ENCODE assay signal across 14 mouse cellular contexts in genomic region chr2:106796246-106796645, GRCm38 (mm10).
DNase-seq lines count a peak whose midpoint lies in the region; ATAC-seq lines count a peak whose summit lies in the region.
"Had no signal": no experiment of that assay in that cellular context is flagged by ENCODE, and none has a peak within 500 bp of the region (broad histone marks: within the 10 kb centered on the region; RNA-seq: fewer than 3 reads in every experiment).

No protein-coding gene starts in this region.

- intact Hi-C loops in heart, postnatal 10 days (cut with DNase I): no loop called here

- H3K27me3 ChIP-seq in heart, embryonic 10.5 days (ENCODE audit: insufficient read depth, poor library complexity, severe bottlenecking): no peaks in the 10 kb centered on the region
- no peaks in the 10 kb centered on the region for H3K27me3 ChIP-seq in embryonic facial prominence, embryonic 10.5 days (replicated peaks; ENCODE audit: low read depth, poor library complexity, severe bottlenecking)
- H3K27me3 ChIP-seq in hindbrain, embryonic 11.5 days (ENCODE audit: control insufficient read depth, insufficient read depth, low read length): no peaks in the 10 kb centered on the region
- no peaks in the 10 kb centered on the region for H3K27me3 ChIP-seq in midbrain, embryonic 13.5 days
- H3K27me3 ChIP-seq: lung, embryonic 15.5 days had no signal

- peaks cover 39% of the 10 kb centered on the region for H3K4me1 ChIP-seq in heart, embryonic 10.5 days
- peaks cover 48% of the 10 kb centered on the region for H3K4me1 ChIP-seq in embryonic facial prominence, embryonic 10.5 days
- H3K4me1 ChIP-seq in hindbrain, embryonic 11.5 days (replicated peaks; ENCODE audit: control insufficient read depth, insufficient read depth, low read length): 0 out of 2 replicates have a peak, but pooled peaks cover 2% of the 10 kb centered on the region
- H3K4me1 ChIP-seq in midbrain, embryonic 13.5 days (replicated peaks): peaks cover 43% of the 10 kb centered on the region

- DNase-seq in heart, embryonic 10.5 days (ENCODE audit: low spot score): no peak
- DNase-seq in heart, postnatal 10 days: no peak
- peak; percentile 68 for DNase-seq in embryonic facial prominence, embryonic 10.5 days (ENCODE audit: low spot score)
- DNase-seq in hindbrain, embryonic 11.5 days (ENCODE audit: low spot score): peak; percentile 41
- DNase-seq in left cerebral cortex, adult 18-20 months (ENCODE audit: low spot score in 2 of 2): no peak
- DNase-seq in frontal cortex, postnatal 10 days (ENCODE audit: low spot score in 2 of 2): no peak
- no peak for DNase-seq in cerebellum, adult 11 months
- DNase-seq: adrenal gland, postnatal 14 days; cerebellum, postnatal 36 days; gastrocnemius, postnatal 14 days; kidney, adult 2 months had no signal

- no peak overlapping the region for H3K9ac ChIP-seq in hindbrain, embryonic 11.5 days (ENCODE audit: low read depth, low read length)
- H3K9ac ChIP-seq in midbrain, embryonic 13.5 days (replicated peaks): peak overlapping the region; percentile 37
- H3K9ac ChIP-seq: lung, embryonic 15.5 days had no signal

- H3K4me2 ChIP-seq in hindbrain, embryonic 11.5 days (replicated peaks; ENCODE audit: low read depth, low read length): peak overlapping the region; percentile 6; the same call in 1 of the 2 replicates
- peak overlapping the region; percentile 28 for H3K4me2 ChIP-seq in midbrain, embryonic 13.5 days (replicated peaks)
- H3K4me2 ChIP-seq: lung, embryonic 15.5 days had no signal

- peak; percentile 33; the same call in 1 of the 2 replicates for ATAC-seq in hindbrain, embryonic 11.5 days (ENCODE audit: low FRiP score)
- ATAC-seq in midbrain, embryonic 13.5 days: peak; percentile 59; the same call in 1 of the 2 replicates

- peak overlapping the region; percentile 9; the same call in 1 of the 2 replicates for H3K27ac ChIP-seq in heart, embryonic 10.5 days
- peak overlapping the region; percentile 74 for H3K27ac ChIP-seq in embryonic facial prominence, embryonic 10.5 days (replicated peaks)
- peak overlapping the region; percentile 4; the same call in 1 of the 2 replicates for H3K27ac ChIP-seq in hindbrain, embryonic 11.5 days (ENCODE audit: low read depth, low read length)
- peak overlapping the region; percentile 71 for H3K27ac ChIP-seq in midbrain, embryonic 13.5 days
- H3K27ac ChIP-seq: lung, embryonic 15.5 days had no signal

- 26% methylated on average over 7 of the region's 7 CpGs for WGBS in heart, embryonic 10.5 days
- 4% methylated on average over 7 of the region's 7 CpGs for WGBS in embryonic facial prominence, embryonic 10.5 days
- 12% methylated on average over 7 of the region's 7 CpGs for WGBS in hindbrain, embryonic 11.5 days
- 6% methylated on average over 7 of the region's 7 CpGs for WGBS in midbrain, embryonic 13.5 days

- no peaks in the 10 kb centered on the region for H3K9me3 ChIP-seq in heart, embryonic 10.5 days
- no peaks in the 10 kb centered on the region for H3K9me3 ChIP-seq in embryonic facial prominence, embryonic 10.5 days
- H3K9me3 ChIP-seq in hindbrain, embryonic 11.5 days (ENCODE audit: control insufficient read depth, low read length): no peaks in the 10 kb centered on the region
- H3K9me3 ChIP-seq in midbrain, embryonic 13.5 days: no peaks in the 10 kb centered on the region
- H3K9me3 ChIP-seq: lung, embryonic 15.5 days had no signal

- H3K4me3 ChIP-seq in heart, embryonic 10.5 days: no peak overlapping the region
- H3K4me3 ChIP-seq in embryonic facial prominence, embryonic 10.5 days: peak overlapping the region; percentile 21; the same call in 1 of the 2 replicates
- H3K4me3 ChIP-seq in hindbrain, embryonic 11.5 days (ENCODE audit: low read depth, low read length): no peak overlapping the region
- no peak overlapping the region for H3K4me3 ChIP-seq in midbrain, embryonic 13.5 days (replicated peaks)
- H3K4me3 ChIP-seq: lung, embryonic 15.5 days; myocyte had no signal

- H3K36me3 ChIP-seq in heart, embryonic 10.5 days: peaks cover 5% of the 10 kb centered on the region; the same call in 1 of the 2 replicates
- peaks cover 11% of the 10 kb centered on the region for H3K36me3 ChIP-seq in embryonic facial prominence, embryonic 10.5 days (replicated peaks)
- H3K36me3 ChIP-seq in hindbrain, embryonic 11.5 days (ENCODE audit: control insufficient read depth, insufficient read depth, low read length): no peaks in the 10 kb centered on the region
- no peaks in the 10 kb centered on the region for H3K36me3 ChIP-seq in midbrain, embryonic 13.5 days
- H3K36me3 ChIP-seq: lung, embryonic 15.5 days had no signal

Comparison
In these comparisons a context has a peak if more than half of its experiments do, and no peak if none do; other contexts are left out.
1. DNase-seq: peak in embryonic facial prominence, embryonic 10.5 days (single experiment) and hindbrain, embryonic 11.5 days (single experiment); none in heart, embryonic 10.5 days (single experiment), heart, postnatal 10 days (0 of 2), left cerebral cortex, adult 18-20 months (0 of 2), frontal cortex, postnatal 10 days (0 of 2) and cerebellum, adult 11 months (single experiment).
2. H3K27ac ChIP-seq: peak in every context shown above with its lines; median percentile 74 in embryonic facial prominence, embryonic 10.5 days; 71 in midbrain, embryonic 13.5 days; 9 in heart, embryonic 10.5 days; 4 in hindbrain, embryonic 11.5 days.